Comparison of ENCODE assay signal across 14 mouse cellular contexts in genomic region chr14:11510173-11510572, GRCm38 (mm10). TPM values are rescaled to one million over a fixed set of nuclear protein-coding genes. Genes with fewer than 3 reads are reported as not detected.
DNase-seq lines count a peak whose midpoint lies in the region; TF ChIP-seq lines count a peak whose summit lies in the region.
"Had no signal": no experiment of that assay in that cellular context is flagged by ENCODE, and none has a peak within 500 bp of the region (broad histone marks: within the 10 kb centered on the region; RNA-seq: fewer than 3 reads in every experiment).

No protein-coding gene starts in this region.

- no peaks in the 10 kb centered on the region for H3K79me2 ChIP-seq in liver, adult 2 months (ENCODE audit: control insufficient read depth, insufficient read depth, low read length)
- no peaks in the 10 kb centered on the region for H3K79me2 ChIP-seq in heart, adult 2 months (replicated peaks; ENCODE audit: control insufficient read depth, insufficient read depth, low read length)

- H3K27ac ChIP-seq in liver, adult 2 months (replicated peaks; ENCODE audit: insufficient read depth, low read depth, low read length), result no peak overlapping the region
- peak overlapping the region; percentile 42 for H3K27ac ChIP-seq in heart, adult 2 months
- H3K27ac ChIP-seq: hindbrain, embryonic 10.5 days; intestine, embryonic 15.5 days; liver, embryonic 12.5 days had no signal

- TF ChIP-seq EP300 in heart, adult 2 months (IDR thresholded peaks at IDR 0.05; ENCODE audit: insufficient read depth, low read depth, low read length), result 0 out of 2 replicates have a peak, but pooled peaks have one; percentile 43

- no peaks in the 10 kb centered on the region for H3K36me3 ChIP-seq in liver, adult 2 months (ENCODE audit: control insufficient read depth, insufficient read depth, low read length)
- no peaks in the 10 kb centered on the region for H3K36me3 ChIP-seq in heart, adult 2 months (ENCODE audit: control insufficient read depth, insufficient read depth, low read length)
- H3K36me3 ChIP-seq: hindbrain, embryonic 10.5 days; intestine, embryonic 15.5 days; liver, embryonic 12.5 days had no signal

- 11% methylated on average over 1 of the region's 1 CpGs for WGBS in liver, adult 2 months
- 28% methylated on average over 1 of the region's 1 CpGs for WGBS in heart, adult 2 months

- H3K9ac ChIP-seq in liver, adult 2 months (ENCODE audit: low read depth, low read length), result no peak overlapping the region
- no peak overlapping the region for H3K9ac ChIP-seq in heart, adult 2 months (ENCODE audit: low read depth, low read length)
- H3K9ac ChIP-seq: intestine, embryonic 15.5 days; liver, embryonic 12.5 days had no signal

- H3K4me3 ChIP-seq in liver, adult 2 months (ENCODE audit: insufficient read depth, low read depth, low read length), result no peak overlapping the region
- H3K4me3 ChIP-seq in heart, adult 2 months, result no peak overlapping the region
- H3K4me3 ChIP-seq: hindbrain, embryonic 10.5 days; intestine, embryonic 15.5 days; liver, embryonic 12.5 days had no signal

- DNase-seq in gastrocnemius, adult 18-20 months (ENCODE audit: low spot score), result peak; percentile 6
- no peak for DNase-seq in gastrocnemius, postnatal 14 days
- DNase-seq in liver, adult 2 months (ENCODE audit: extremely low read depth, low read depth, low spot score), result peak; percentile 48
- no peak for DNase-seq in liver
- DNase-seq in heart, adult 2 months, result peak; percentile 60 to 77
- peak; percentile 75 for DNase-seq in heart, postnatal 4 days
- no peak for DNase-seq in frontal cortex, adult 2 months (ENCODE audit: extremely low spot score in 1 of 2, low spot score in 1 of 2)
- DNase-seq: B cell, adult 2 months; thymus, postnatal 25 days had no signal

- no peak for TF ChIP-seq POLR2A in liver, adult 2 months (IDR thresholded peaks at IDR 0.05; ENCODE audit: extremely low read depth, insufficient read depth, low read length)
- TF ChIP-seq POLR2A in heart, adult 2 months (IDR thresholded peaks at IDR 0.05; ENCODE audit: insufficient read depth, low read depth, low read length), result no peak

- TF ChIP-seq CTCF in liver, adult 2 months (IDR thresholded peaks at IDR 0.05; ENCODE audit: low read depth, low read length), result no peak
- TF ChIP-seq CTCF in heart, adult 2 months (IDR thresholded peaks at IDR 0.05), result no peak

- H3K27me3 ChIP-seq in liver, adult 2 months (ENCODE audit: control insufficient read depth, insufficient read depth, low read length), result no peaks in the 10 kb centered on the region
- no peaks in the 10 kb centered on the region for H3K27me3 ChIP-seq in heart, adult 2 months (ENCODE audit: control insufficient read depth, insufficient read depth, low read length)
- H3K27me3 ChIP-seq: intestine, embryonic 15.5 days; liver, embryonic 12.5 days had no signal

- H3K4me1 ChIP-seq in liver, adult 2 months (ENCODE audit: control insufficient read depth, insufficient read depth, low read length), result no peaks in the 10 kb centered on the region
- no peaks in the 10 kb centered on the region for H3K4me1 ChIP-seq in heart, adult 2 months (ENCODE audit: control insufficient read depth, insufficient read depth, low read length)
- H3K4me1 ChIP-seq: hindbrain, embryonic 10.5 days; intestine, embryonic 15.5 days; liver, embryonic 12.5 days had no signal

- intact Hi-C loops in gastrocnemius, postnatal 14 days (cut with DNase I; ENCODE audit: low total_unique reads), result no loop called here
- intact Hi-C loops in heart, adult 2 months (cut with DNase I), result no loop called here

RNA-seq across cellular contexts. Expression of gene Ptprg, which starts 43.2 kb away (rescaled TPM):
- 10 to 100 TPM; 18.4 to 21.3 TPM for total RNA-seq in gastrocnemius, adult 18-20 months (2021)
- total RNA-seq in gastrocnemius, postnatal 14 days (2021), result 10 to 100 TPM; 31.2 to 34.5 TPM
- 19.9 and 21.4 TPM in 2 replicates for total RNA-seq in liver, adult 2 months (2014; rRNA removed)
- polyA plus RNA-seq in liver, adult 2 months (2012; rRNA removed), result 12.4 and 17.4 TPM in 2 replicates
- 10 to 100 TPM; 54.0 to 57.1 TPM for total RNA-seq in heart, adult 2 months (2021)
- 25.1 and 44.0 TPM in 2 replicates for polyA plus RNA-seq in heart, adult 2 months (2012; rRNA removed)
- total RNA-seq in heart, postnatal 4 days (2021), result 10 to 100 TPM; 69.3 to 72.5 TPM
- polyA plus RNA-seq in frontal cortex, adult 2 months (2012; rRNA removed), result 28.2 and 37.9 TPM in 2 replicates
- total RNA-seq: megakaryocyte-erythroid progenitor cell, adult 5-6 weeks; monocyte, adult 5-6 weeks had no signal

Comparison
In these comparisons a context has a peak if more than half of its experiments do, and no peak if none do; other contexts are left out.
1. DNase-seq: peak in gastrocnemius, adult 18-20 months (single experiment), liver, adult 2 months (single experiment), heart, adult 2 months (2 of 2) and heart, postnatal 4 days (single experiment); none in gastrocnemius, postnatal 14 days (single experiment), liver (single experiment) and frontal cortex, adult 2 months (0 of 2).